Mouse (Mus musculus): ENCODE results near the gene Abhd12.
"Not testable (repeated sequence)": the region's sequence is repeated elsewhere in the genome, so short reads cannot be mapped to it uniquely, and the experiment has no call there.

The Abhd12 gene

GRCm38 (mm10) chr2:150904272-150904935 is at the start of gene Abhd12:
Gene Abhd12, minus strand, starts transcription at chr2:150904741.
- DNase-seq (ENCODE audit: low spot score) = peak; percentile 98

DNA sequence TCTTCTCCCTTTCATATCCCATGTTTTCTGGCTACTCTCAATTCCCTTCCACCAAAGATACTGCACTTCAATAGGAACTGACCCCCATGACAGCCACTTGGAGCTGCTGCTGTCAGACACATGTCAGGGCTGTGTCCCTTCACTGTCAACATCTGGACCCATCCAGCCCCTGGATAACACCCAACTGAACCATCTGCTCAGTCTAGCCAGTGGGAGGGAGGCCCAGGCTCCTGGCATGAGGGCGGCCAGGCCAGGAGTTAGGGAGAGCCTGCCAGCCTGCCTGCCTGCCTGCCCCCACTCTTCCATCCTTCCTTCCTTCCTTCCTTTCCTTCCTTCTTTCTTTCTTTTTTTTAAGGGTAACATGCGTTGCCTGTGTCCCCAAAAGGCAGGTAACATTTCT is 46.7 kb upstream of the Abhd12 start:
- DNase-seq (ENCODE audit: low spot score) = no peak

DNA sequence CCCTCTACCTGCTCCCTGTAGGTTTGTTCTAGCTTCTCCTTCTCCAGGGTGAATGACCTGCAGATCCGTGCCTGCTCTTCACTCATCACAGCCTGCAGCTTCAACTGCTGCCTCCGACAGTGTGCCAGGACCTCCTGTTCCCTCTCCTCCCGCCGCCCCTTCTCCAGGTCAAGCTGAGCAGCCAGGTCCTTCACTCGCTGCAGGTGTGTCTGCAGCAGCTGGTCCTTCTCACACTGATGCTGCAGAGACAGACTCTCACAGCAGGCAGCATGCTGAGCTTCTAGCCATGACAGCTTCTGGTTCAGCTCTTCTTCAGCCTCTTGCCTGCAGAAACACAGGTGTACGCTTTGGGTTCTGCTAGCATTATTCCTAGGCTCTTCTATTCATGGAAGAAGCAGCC is 45.5 kb upstream of the Abhd12 start:
- DNase-seq (ENCODE audit: low spot score) = no peak

- DNase-seq (ENCODE audit: low spot score) = no peak
These were observed 45.1 kb upstream of the Abhd12 start for GRCm38 (mm10) chr2:150949652-150950051.

- no peak for DNase-seq (ENCODE audit: low spot score)
These were observed 44.2 kb upstream of the Abhd12 start for GRCm38 (mm10) chr2:150948786-150949185.

GRCm38 (mm10) chr2:150947880-150948611 is 43.5 kb upstream of the Abhd12 start:
- DNase-seq (ENCODE audit: low spot score) = not testable (repeated sequence)

DNA sequence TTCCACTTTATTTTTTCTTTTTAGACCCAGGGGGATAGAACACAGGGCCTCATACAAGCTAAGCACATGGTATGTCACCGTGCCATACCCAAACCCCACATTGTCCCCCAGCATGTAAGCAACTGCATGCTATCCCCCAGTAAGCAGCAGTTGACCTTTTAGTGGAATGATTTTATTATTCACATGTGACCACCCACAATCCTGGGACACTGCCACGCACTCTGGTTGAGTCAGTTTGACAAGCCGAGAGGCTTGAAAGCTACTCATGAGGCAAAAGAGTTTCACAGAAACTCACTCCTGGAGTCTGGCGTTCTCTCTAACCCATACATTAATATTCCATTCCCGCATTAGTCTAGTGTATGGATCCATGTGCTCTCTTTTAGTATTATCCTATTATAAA is 42.8 kb upstream of the Abhd12 start:
- DNase-seq (ENCODE audit: low spot score) = not testable (repeated sequence)

- no peak for DNase-seq (ENCODE audit: low spot score)
These were observed 39.5 kb upstream of the Abhd12 start for GRCm38 (mm10) chr2:150944017-150944416.

GRCm38 (mm10) chr2:150934659-150935058 is 30.1 kb upstream of the Abhd12 start:
- no peak for DNase-seq (ENCODE audit: low spot score)

- no peak for DNase-seq (ENCODE audit: low spot score)
These were observed 28.9 kb upstream of the Abhd12 start for GRCm38 (mm10) chr2:150933482-150933881.

DNA sequence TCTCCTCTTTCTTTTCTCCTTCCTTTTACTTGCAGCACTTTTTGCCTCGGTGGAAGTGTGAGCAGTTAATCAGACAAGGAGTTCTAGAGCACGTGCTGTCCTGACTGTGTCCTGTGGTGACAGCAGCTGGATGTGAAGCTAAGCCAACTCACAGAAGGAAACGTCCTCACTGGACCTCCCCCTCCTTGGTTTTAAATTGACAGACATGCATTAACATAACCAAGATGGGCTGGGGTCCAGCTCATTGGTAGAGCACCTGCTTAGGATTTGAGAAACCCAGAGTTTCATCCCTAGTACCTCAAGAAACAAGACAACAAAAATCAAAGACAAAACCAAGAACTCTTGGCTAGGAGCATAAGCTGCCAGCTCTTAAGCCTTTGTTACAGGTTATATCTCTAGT is 26.3 kb upstream of the Abhd12 start:
- DNase-seq (ENCODE audit: low spot score) = no peak

- no peak for DNase-seq (ENCODE audit: low spot score)
These were observed 24.6 kb upstream of the Abhd12 start for GRCm38 (mm10) chr2:150929156-150929555.

- no peak for DNase-seq (ENCODE audit: low spot score)
These were observed 22.6 kb upstream of the Abhd12 start for GRCm38 (mm10) chr2:150927038-150927720.

GRCm38 (mm10) chr2:150923505-150923904 is 19.0 kb upstream of the Abhd12 start:
- no peak for DNase-seq (ENCODE audit: low spot score)

- no peak for DNase-seq (ENCODE audit: low spot score)
These were observed 18.5 kb upstream of the Abhd12 start for GRCm38 (mm10) chr2:150923026-150923425.

DNA sequence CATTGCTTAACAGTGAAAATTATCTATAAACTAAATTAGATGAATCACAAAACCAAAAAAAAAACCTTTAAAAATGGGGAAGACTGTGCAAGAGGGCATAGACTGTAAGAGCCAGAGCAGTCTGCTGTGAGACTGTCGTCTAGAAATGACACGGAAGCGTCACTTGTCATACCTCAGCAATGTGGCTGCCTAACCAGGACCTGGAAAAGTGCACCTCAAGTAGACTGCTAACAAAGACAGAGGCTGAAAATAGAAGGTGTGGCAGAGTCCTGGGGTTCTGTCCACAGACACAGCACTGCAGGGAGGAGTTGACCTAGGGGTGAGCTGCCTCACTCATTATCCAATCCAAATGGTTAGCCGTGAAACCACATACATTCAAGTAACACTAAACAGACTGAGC is 17.6 kb upstream of the Abhd12 start:
- DNase-seq (ENCODE audit: low spot score) = no peak

DNA sequence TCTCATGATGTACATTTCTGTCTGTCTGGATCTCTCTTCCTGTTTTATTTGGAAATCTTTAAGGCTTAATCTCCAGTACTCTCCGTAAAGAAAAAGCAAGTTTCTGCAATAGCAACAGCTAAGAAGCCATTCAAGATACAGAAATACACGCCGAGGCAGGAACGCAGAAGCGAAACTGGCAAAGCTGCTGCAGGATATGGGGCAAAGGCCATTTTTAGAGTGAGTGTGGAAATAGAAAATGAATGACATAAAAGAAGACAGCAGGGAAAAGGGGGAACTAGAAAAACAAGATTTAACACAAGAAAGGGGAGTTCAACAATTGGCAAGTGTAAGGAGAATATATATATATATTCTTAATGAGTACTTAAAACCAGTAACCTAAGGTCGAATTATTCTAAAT is 17.2 kb upstream of the Abhd12 start:
- no peak for DNase-seq (ENCODE audit: low spot score)

- no peak for DNase-seq (ENCODE audit: low spot score)
These were observed 16.0 kb upstream of the Abhd12 start for GRCm38 (mm10) chr2:150920543-150920942.

DNA sequence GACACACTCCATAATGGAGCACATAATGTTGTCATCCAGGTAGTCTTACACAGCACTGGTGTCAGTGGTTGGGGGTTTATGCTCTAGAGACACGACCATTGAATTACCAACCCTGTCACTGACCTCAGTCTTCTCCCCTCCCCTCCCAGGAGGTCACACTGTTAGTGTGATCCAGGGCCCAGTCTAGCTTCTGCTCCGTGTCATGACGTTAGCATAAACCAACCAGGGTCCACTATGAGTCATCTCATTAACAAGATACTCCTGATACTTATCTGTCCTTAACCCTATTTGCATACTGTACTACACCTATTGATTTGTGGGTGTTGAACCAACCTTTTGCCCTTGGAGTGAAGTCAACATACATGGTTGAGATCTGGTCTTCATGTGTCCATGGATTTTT is 14.2 kb upstream of the Abhd12 start:
- DNase-seq (ENCODE audit: low spot score) = no peak

DNA sequence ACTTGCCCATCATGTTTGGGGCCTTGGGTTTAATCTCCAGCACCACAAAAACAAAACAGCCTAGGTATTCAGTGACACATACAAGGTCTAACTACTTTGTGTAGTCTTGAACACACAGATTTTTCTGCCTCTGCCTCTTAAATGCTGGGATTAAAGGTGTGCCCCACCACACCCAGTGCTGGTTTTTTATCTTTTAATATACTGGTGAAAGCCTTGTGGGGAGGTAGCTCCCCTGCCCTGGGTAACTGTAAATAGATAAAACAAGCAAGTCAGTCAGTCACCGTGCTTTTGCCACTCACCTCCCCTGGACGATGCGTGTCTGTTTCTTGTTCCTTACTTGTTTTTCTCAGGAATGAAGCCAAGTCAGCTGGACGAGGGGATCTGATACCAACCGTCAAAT is 11.2 kb upstream of the Abhd12 start:
- no peak for DNase-seq (ENCODE audit: low spot score)

- no peak for DNase-seq (ENCODE audit: low spot score)
These were observed 10.4 kb upstream of the Abhd12 start for GRCm38 (mm10) chr2:150914781-150915515.

GRCm38 (mm10) chr2:150910295-150910881 is 5.8 kb upstream of the Abhd12 start:
- no peak for DNase-seq (ENCODE audit: low spot score)
